Mouse (Mus musculus): ENCODE results near the gene Gm18596. TPM values are rescaled to one million over a fixed set of nuclear protein-coding genes. Genes with fewer than 3 reads are reported as not detected.
"Not testable (repeated sequence)": the region's sequence is repeated elsewhere in the genome, so short reads cannot be mapped to it uniquely, and the experiment has no call there.

Gm18596 gene
- not detected in 2 replicates for polyA plus RNA-seq (2015; fragmentation: Nextera tagmentation; extraction: Ambion mirVana)

DNA sequence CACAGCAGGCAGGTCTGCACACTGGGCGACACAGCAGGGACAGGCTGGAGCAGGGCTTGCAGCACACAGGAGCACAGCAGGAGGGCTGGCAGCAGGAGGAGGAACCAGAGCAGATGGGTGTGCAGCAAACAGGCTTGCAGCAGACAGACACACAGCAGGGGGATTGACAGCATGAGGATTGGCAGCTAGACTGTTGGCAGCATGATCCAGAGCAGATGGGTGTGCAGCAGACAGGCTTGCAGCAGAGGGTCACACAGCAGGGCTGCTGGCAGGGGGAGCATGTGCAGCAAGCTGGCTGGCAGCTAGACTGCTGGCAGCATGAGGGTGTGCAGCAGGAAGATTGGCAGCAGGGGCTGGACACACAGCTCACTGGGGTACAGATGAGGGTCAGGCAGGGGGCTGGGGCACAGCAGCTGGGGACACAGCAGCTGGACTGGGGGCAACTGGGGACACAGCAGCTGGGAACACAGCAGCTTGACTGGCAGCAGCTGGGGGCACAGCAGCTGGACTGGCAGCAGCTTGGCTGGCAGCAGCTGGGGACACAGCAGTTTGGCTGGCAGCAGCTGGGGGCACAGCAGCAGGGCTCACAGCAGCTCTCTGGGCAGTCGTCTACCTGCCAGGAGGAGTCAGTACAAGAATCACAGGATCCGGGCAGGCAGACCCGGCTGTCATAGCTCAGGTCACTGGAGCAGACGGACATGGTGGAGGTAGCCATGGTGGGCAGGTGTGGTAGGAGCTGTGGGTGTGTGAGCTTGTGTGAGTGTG lies at the start of gene Gm18596:
Gm18596 (minus strand) TSS at position 715 of the 765 bp plus-strand sequence.
- not testable (repeated sequence) for H3K4me2 ChIP-seq (ENCODE audit: low read length); H3K36me3 ChIP-seq (ENCODE audit: insufficient read depth, low read length); H3K9ac ChIP-seq (ENCODE audit: low read depth, low read length); DNase-seq (ENCODE audit: low spot score); H3K27me3 ChIP-seq (ENCODE audit: insufficient read depth, low read length); ATAC-seq (replicated peaks; ENCODE audit: low FRiP score, low read depth); H3K27ac ChIP-seq; H3K9me3 ChIP-seq (replicated peaks; ENCODE audit: low read length); H3K4me3 ChIP-seq (replicated peaks; ENCODE audit: low read depth, low read length); H3K4me1 ChIP-seq (replicated peaks; ENCODE audit: insufficient read depth, low read length)
- 55% methylated on average over 4 of the region's 5 CpGs for WGBS

- no peak for DNase-seq (ENCODE audit: low spot score)
- no peaks in the 10 kb centered on the region for H3K9me3 ChIP-seq (replicated peaks; ENCODE audit: low read length)
- no peaks in the 10 kb centered on the region for H3K27me3 ChIP-seq (ENCODE audit: insufficient read depth, low read length)
- H3K4me3 ChIP-seq (replicated peaks; ENCODE audit: low read depth, low read length), result no peak overlapping the region
- no peaks in the 10 kb centered on the region for H3K36me3 ChIP-seq (ENCODE audit: insufficient read depth, low read length)
- no peak for TF ChIP-seq CTCF (IDR thresholded peaks at IDR 0.05; ENCODE audit: low read depth)
- H3K27ac ChIP-seq, result no peak overlapping the region
- WGBS, result 38% methylated on average over 2 of the region's 2 CpGs
- no peak overlapping the region for H3K9ac ChIP-seq (ENCODE audit: low read depth, low read length)
- ATAC-seq (replicated peaks; ENCODE audit: low FRiP score, low read depth), result no peak
- H3K4me1 ChIP-seq (replicated peaks; ENCODE audit: insufficient read depth, low read length), result no peaks in the 10 kb centered on the region
- H3K4me2 ChIP-seq (ENCODE audit: low read length), result no peak overlapping the region
Observed at GRCm38 (mm10) chr10:77788621-77789020, 46.2 kb upstream of the Gm18596 start.

DNA sequence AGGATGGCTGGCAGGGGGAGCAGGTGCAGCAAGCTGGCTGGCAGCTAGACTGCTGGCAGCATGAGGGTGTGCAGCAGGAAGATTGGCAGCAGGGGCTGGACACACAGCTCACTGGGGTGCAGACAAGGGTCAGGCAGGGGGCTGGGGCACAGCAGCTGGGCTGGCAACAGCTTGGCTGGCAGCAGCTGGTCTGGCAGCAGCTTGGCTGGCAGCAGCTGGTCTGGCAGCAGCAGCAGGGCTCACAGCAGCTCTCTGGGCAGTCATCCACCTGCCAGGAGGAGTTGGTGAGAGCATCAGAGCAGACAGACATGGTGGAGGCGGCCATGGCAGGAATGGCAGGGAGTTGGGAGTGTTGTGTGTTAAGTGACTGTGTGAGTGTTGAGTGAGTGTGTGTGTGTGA lies 45.4 kb upstream of the Gm18596 start, which contains the start of gene Gm7137:
Gm7137 (minus strand) TSS at position 325 of the 400 bp plus-strand sequence.
- DNase-seq (ENCODE audit: low spot score); H3K4me3 ChIP-seq (replicated peaks; ENCODE audit: low read depth, low read length); H3K9me3 ChIP-seq (replicated peaks; ENCODE audit: low read length); ATAC-seq (replicated peaks; ENCODE audit: low FRiP score, low read depth); H3K9ac ChIP-seq (ENCODE audit: low read depth, low read length); H3K4me2 ChIP-seq (ENCODE audit: low read length); H3K4me1 ChIP-seq (replicated peaks; ENCODE audit: insufficient read depth, low read length); H3K36me3 ChIP-seq (ENCODE audit: insufficient read depth, low read length); H3K27me3 ChIP-seq (ENCODE audit: insufficient read depth, low read length); H3K27ac ChIP-seq: not testable (repeated sequence)
- WGBS, result no CpG with 5 or more reads among the region's 1 CpGs

DNA sequence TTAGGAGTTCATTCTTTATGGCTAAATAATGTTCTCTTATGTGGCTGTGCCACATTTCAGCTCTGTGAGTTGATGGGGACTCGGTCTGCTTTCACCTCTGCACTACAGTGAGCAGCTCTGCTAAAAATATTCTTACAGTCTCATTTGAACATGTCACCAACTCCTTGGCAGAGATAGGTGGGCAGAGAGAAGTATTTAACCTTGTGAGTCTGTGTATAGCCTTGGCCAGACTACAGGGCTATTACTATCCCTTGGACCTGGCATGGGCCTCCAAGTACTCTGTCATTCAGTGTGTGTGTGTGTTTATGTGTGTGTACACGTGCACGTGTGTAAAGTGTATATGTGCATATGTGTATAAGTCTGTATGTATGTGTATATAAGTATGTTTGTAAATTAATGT lies 41.0 kb upstream of the Gm18596 start:
- ATAC-seq (replicated peaks; ENCODE audit: low FRiP score, low read depth); H3K36me3 ChIP-seq (ENCODE audit: insufficient read depth, low read length); H3K27me3 ChIP-seq (ENCODE audit: insufficient read depth, low read length); H3K4me2 ChIP-seq (ENCODE audit: low read length); H3K4me1 ChIP-seq (replicated peaks; ENCODE audit: insufficient read depth, low read length); H3K27ac ChIP-seq; H3K9ac ChIP-seq (ENCODE audit: low read depth, low read length); DNase-seq (ENCODE audit: low spot score); H3K9me3 ChIP-seq (replicated peaks; ENCODE audit: low read length); H3K4me3 ChIP-seq (replicated peaks; ENCODE audit: low read depth, low read length): not testable (repeated sequence)
- 75% methylated on average over 1 of the region's 3 CpGs for WGBS

DNA sequence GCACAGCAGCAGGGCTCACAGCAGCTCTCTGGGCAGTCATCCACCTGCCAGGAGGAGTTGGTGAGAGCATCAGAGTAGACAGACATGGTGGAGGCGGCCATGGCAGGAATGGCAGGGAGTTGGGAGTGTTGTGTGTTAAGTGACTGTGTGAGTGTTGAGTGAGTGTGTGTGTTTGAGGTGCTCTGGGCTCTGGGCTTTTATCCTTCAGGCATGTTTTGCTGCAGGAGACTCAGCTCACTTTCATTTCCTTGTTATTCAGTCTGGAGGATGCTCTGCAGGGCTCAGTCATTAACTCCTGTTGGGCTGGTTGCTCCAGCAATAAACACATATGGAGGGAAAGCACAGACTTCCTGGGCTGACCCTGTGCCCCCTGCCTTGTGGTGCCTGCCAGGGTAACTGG lies 40.0 kb upstream of the Gm18596 start, which contains the start of gene Gm3250:
Gm3250 (minus strand) TSS at position 101 of the 400 bp plus-strand sequence.
- H3K27ac ChIP-seq; ATAC-seq (replicated peaks; ENCODE audit: low FRiP score, low read depth); H3K4me3 ChIP-seq (replicated peaks; ENCODE audit: low read depth, low read length); H3K9me3 ChIP-seq (replicated peaks; ENCODE audit: low read length); H3K4me1 ChIP-seq (replicated peaks; ENCODE audit: insufficient read depth, low read length); H3K36me3 ChIP-seq (ENCODE audit: insufficient read depth, low read length); H3K9ac ChIP-seq (ENCODE audit: low read depth, low read length); DNase-seq (ENCODE audit: low spot score); H3K4me2 ChIP-seq (ENCODE audit: low read length); H3K27me3 ChIP-seq (ENCODE audit: insufficient read depth, low read length): not testable (repeated sequence)
- WGBS, result 100% methylated on average over 1 of the region's 1 CpGs

DNA sequence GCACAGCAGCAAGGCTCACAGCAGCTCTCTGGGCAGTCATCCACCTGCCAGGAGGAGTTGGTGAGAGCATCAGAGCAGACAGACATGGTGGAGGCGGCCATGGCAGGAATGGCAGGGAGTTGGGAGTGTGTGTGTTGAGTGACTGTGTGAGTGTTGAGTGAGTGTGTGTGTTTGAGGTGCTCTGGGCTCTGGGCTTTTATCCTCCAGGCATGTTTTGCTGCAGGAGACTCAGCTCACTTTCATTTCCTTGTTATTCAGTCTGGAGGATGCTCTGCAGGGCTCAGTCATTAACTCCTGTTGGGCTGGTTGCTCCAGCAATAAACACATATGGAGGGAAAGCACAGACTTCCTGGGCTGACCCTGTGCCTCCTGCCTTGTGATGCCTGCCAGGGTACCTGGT lies 34.4 kb upstream of the Gm18596 start, which contains the start of gene Gm7138:
Gm7138 (minus strand) TSS at position 101 of the 400 bp plus-strand sequence.
- H3K4me2 ChIP-seq (ENCODE audit: low read length); H3K9ac ChIP-seq (ENCODE audit: low read depth, low read length); H3K9me3 ChIP-seq (replicated peaks; ENCODE audit: low read length); H3K4me1 ChIP-seq (replicated peaks; ENCODE audit: insufficient read depth, low read length); H3K27ac ChIP-seq; H3K4me3 ChIP-seq (replicated peaks; ENCODE audit: low read depth, low read length); ATAC-seq (replicated peaks; ENCODE audit: low FRiP score, low read depth); H3K27me3 ChIP-seq (ENCODE audit: insufficient read depth, low read length); DNase-seq (ENCODE audit: low spot score); H3K36me3 ChIP-seq (ENCODE audit: insufficient read depth, low read length): not testable (repeated sequence)
- 75% methylated on average over 1 of the region's 1 CpGs for WGBS

GRCm38 (mm10) chr10:77772142-77772541 lies 29.7 kb upstream of the Gm18596 start:
- not testable (repeated sequence) for H3K4me3 ChIP-seq (replicated peaks; ENCODE audit: low read depth, low read length); H3K9me3 ChIP-seq (replicated peaks; ENCODE audit: low read length); H3K9ac ChIP-seq (ENCODE audit: low read depth, low read length); H3K36me3 ChIP-seq (ENCODE audit: insufficient read depth, low read length); H3K4me2 ChIP-seq (ENCODE audit: low read length); H3K4me1 ChIP-seq (replicated peaks; ENCODE audit: insufficient read depth, low read length); DNase-seq (ENCODE audit: low spot score); H3K27ac ChIP-seq; ATAC-seq (replicated peaks; ENCODE audit: low FRiP score, low read depth); H3K27me3 ChIP-seq (ENCODE audit: insufficient read depth, low read length)
- 90% methylated on average over 2 of the region's 3 CpGs for WGBS

DNA sequence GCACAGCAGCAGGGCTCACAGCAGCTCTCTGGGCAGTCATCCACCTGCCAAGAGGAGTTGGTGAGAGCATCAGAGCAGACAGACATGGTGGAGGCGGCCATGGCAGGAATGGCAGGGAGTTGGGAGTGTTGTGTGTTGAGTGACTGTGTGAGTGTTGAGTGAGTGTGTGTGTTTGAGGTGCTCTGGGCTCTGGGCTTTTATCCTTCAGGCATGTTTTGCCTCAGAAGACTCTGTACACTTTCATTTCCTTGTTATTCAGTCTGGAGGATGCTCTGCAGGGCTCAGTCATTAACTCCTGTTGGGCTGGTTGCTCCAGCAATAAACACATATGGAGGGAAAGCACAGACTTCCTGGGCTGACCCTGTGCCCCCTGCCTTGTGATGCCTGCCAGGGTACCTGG lies 28.8 kb upstream of the Gm18596 start, which contains the start of gene Gm3238:
Gm3238 (minus strand) TSS at position 101 of the 400 bp plus-strand sequence.
- DNase-seq (ENCODE audit: low spot score); H3K9me3 ChIP-seq (replicated peaks; ENCODE audit: low read length); H3K9ac ChIP-seq (ENCODE audit: low read depth, low read length); H3K4me2 ChIP-seq (ENCODE audit: low read length); H3K36me3 ChIP-seq (ENCODE audit: insufficient read depth, low read length); ATAC-seq (replicated peaks; ENCODE audit: low FRiP score, low read depth); H3K27ac ChIP-seq; H3K4me3 ChIP-seq (replicated peaks; ENCODE audit: low read depth, low read length); H3K27me3 ChIP-seq (ENCODE audit: insufficient read depth, low read length); H3K4me1 ChIP-seq (replicated peaks; ENCODE audit: insufficient read depth, low read length): not testable (repeated sequence)
- WGBS, result 60% methylated on average over 1 of the region's 1 CpGs
